Mouse (Mus musculus) ES-E14 (cell line): Measurements from ENCODE around the gene Usp44. TPM values are rescaled to one million over a fixed set of nuclear protein-coding genes. Genes with fewer than 3 reads are reported as not detected.

Source experiments
- DNase-seq: peaks from one replicate; pipeline ENCODE4 v3.0.0-alpha.2; 2013; ENCODE audit warnings: low read depth, low spot score
- H3K27ac ChIP-seq: 2 replicates; pipeline ENCODE4 v1.5.1; 2012; ENCODE audit warnings: low read depth, mild to moderate bottlenecking, low read length, moderate library complexity, mixed read lengths; ENCODE audit not compliant: poor library complexity, insufficient read depth, severe bottlenecking
- H3K36me3 ChIP-seq: 2 replicates; pipeline ENCODE4 v1.6.1; 2012; ENCODE audit warnings: mild to moderate bottlenecking, low read length, moderate library complexity, mixed read lengths; ENCODE audit not compliant: control insufficient read depth, poor library complexity, insufficient read depth, severe bottlenecking
- H3K4me1 ChIP-seq, 2 experiments: fragments of 150-350 bp in 1 of 2; sonication (generic) in 1 of 2; 2 replicates each; pipeline ENCODE4 v1.6.1; 2012; ENCODE audit warnings: low read length in 2 of 2, mild to moderate bottlenecking in 1 of 2, mixed read lengths in 1 of 2; ENCODE audit not compliant: control insufficient read depth in 2 of 2, insufficient read depth in 2 of 2, poor library complexity in 1 of 2
- H3K4me3 ChIP-seq, 2 experiments: fragments of 150-350 bp in 1 of 2; sonication (generic) in 1 of 2; 2 replicates each; pipeline ENCODE4 v1.5.1; 2012; ENCODE audit warnings: low read length in 2 of 2, low read depth in 1 of 2, mild to moderate bottlenecking in 1 of 2, mixed read lengths in 1 of 2; ENCODE audit not compliant: insufficient read depth in 1 of 2, poor library complexity in 1 of 2, severe bottlenecking in 1 of 2
- H3K9ac ChIP-seq: 2 replicates; pipeline ENCODE4 v1.6.1; 2012; ENCODE audit warnings: low read depth, mild to moderate bottlenecking, low read length, mixed read lengths; ENCODE audit not compliant: poor library complexity, insufficient read depth, severe bottlenecking
- H3K9me3 ChIP-seq: fragments of 150-350 bp; sonication (generic); 2 replicates; pipeline ENCODE4 v1.6.1; 2012; ENCODE audit warnings: low read depth, mild to moderate bottlenecking, low read length; ENCODE audit not compliant: control insufficient read depth, insufficient read depth
- CHD2 ChIP-seq: IDR thresholded peaks from 2 replicates; pipeline ENCODE4 v1.6.1; 2014; ENCODE audit warnings: mild to moderate bottlenecking, low read depth, low read length, inconsistent platforms
- HCFC1 ChIP-seq: IDR thresholded peaks from 2 replicates; pipeline ENCODE4 v1.6.1; 2012; ENCODE audit warnings: low read length, inconsistent platforms, borderline replicate concordance; ENCODE audit not compliant: insufficient read depth
- MAFK ChIP-seq: IDR thresholded peaks from 2 replicates; pipeline ENCODE4 v1.6.1; 2014; ENCODE audit warnings: mild to moderate bottlenecking, low read depth, low read length, inconsistent platforms; ENCODE audit not compliant: insufficient read depth
- ZC3H11A ChIP-seq: IDR thresholded peaks from 2 replicates; pipeline ENCODE4 v1.6.1; 2012; ENCODE audit warnings: low read depth, mild to moderate bottlenecking, inconsistent platforms, low read length, borderline replicate concordance
- ZNF384 ChIP-seq: IDR thresholded peaks from 2 replicates; pipeline ENCODE4 v1.6.1; 2012; ENCODE audit warnings: low read depth, low read length, inconsistent platforms
- in situ Hi-C, 2 experiments: fragments of 600-800 bp; cut with MboI; formaldehyde crosslinking; loops; one replicate each; pipeline ENCODE4 v1.15.1; 2025; ENCODE audit warnings: low sequenced_read_pairs in 2 of 2, inconsistent platforms in 1 of 2; ENCODE audit not compliant: unreplicated experiment in 2 of 2
- total RNA-seq: library from RNA; depleted of rRNA; stranded (reverse); fragments of 300-350 nt; gene quantifications from 2 replicates; pipeline ENCODE4 v1.2.3, GENCODE M21; 2012; rRNA removed

Usp44 gene
- total RNA-seq = 19.7 and 30.5 TPM in 2 replicates

DNA sequence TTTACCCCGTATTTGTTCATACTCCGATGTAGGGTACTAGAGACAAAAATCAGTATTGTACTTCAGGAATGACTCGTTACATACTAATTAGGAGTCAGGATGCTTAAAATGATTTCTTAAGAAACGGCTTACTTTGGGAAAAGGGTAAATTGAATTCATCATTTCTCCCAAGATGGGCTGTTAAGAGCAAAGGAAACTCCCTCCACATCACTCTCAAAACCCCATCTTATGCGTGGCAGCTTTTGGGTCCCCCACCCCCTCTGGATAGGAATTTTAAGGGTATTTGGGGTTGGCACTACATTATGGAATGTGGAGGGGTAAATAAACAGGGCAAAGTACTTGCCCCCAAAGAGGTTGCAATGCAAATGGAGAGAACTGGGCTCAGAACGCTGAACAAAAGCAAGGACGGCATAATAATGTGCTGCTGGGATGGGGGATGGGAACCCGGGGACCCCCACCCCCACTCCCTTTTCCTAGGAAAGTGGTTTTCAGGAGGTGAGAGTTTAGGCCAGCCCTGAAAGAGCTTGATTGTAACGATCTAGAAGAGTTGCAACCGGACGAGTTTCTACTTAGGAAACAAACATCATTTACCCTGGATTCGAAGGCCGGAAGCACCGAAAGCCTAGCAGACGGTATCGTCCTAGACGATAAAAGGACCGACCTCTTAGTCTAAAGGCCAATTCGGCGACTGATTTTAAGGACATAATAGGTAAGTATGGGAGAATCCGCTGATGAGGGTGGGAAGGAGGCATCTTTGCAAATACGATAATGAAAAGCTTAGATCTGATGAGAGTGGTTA lies at the start of gene Usp44:
Usp44 (plus strand) TSS at position 625 of the 799 bp plus-strand sequence.
- H3K4me1 ChIP-seq = peaks cover 2 to 5% of the 10 kb centered on the region in 2 experiments; a peak in 3 of 4 replicates
- H3K27ac ChIP-seq = no peak within 1 kb of the TSS
- no peaks in the 10 kb centered on the region for H3K36me3 ChIP-seq
- TF ChIP-seq ZNF384 (no peak), ZC3H11A (no peak), CHD2 (no peak), MAFK (no peak), HCFC1 (no peak)
- 0 out of 2 replicates have a peak within 1 kb of the TSS, but pooled peaks have one; percentile 19 for H3K9ac ChIP-seq
- H3K9me3 ChIP-seq = no peaks in the 10 kb centered on the region
- in situ Hi-C loops = no loop called here
- no peak for DNase-seq
- H3K4me3 ChIP-seq = peak within 1 kb of the TSS; percentile 29 to 46; a peak in 3 of 4 replicates

DNA sequence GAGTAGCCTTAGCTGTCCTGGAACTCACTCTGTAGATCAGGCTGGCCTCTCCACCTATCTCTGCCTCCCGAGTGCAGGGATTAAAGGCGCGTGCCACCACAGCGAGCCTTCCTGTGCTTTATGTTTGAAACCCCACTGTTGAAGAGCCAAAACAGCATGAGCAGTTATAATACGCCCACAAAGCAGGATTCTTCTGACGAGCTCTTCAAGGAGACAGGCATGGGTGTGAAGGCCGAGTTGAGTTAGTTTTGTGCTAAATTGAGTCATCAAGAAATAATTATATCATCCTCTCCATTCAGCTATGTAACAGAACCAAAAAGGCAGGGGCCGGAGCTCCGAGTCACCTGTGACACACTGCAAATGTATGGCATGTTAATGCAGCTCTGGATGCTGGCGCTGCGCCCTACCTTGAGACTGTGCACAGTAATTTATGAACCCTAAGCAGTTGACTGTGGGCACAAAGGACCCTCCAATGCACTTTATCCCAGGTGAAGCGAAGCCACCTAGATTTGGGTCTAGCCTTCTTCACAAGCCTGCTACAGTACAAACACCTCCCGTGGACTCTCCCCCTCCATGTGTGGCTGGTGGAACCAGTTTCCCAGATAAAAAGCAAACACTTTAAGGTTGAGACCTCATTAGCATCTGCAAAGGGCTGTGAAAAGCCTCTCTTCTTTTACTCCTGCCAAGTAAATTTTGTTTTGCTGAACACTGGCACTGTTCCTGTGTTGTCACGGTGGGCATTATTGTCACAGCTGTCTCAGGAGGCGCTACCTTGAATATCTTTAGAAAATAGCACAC lies 47.9 kb upstream of the Usp44 start:
- no peak for DNase-seq
- H3K27ac ChIP-seq = no peak overlapping the region
- no peak overlapping the region for H3K4me3 ChIP-seq
- no peaks in the 10 kb centered on the region for H3K36me3 ChIP-seq
- H3K4me1 ChIP-seq = no peaks in the 10 kb centered on the region
- no peak for TF ChIP-seq ZC3H11A
- TF ChIP-seq HCFC1 = no peak
- TF ChIP-seq MAFK = no peak
- in situ Hi-C loops = no loop called here
- no peaks in the 10 kb centered on the region for H3K9me3 ChIP-seq
- no peak overlapping the region for H3K9ac ChIP-seq

DNA sequence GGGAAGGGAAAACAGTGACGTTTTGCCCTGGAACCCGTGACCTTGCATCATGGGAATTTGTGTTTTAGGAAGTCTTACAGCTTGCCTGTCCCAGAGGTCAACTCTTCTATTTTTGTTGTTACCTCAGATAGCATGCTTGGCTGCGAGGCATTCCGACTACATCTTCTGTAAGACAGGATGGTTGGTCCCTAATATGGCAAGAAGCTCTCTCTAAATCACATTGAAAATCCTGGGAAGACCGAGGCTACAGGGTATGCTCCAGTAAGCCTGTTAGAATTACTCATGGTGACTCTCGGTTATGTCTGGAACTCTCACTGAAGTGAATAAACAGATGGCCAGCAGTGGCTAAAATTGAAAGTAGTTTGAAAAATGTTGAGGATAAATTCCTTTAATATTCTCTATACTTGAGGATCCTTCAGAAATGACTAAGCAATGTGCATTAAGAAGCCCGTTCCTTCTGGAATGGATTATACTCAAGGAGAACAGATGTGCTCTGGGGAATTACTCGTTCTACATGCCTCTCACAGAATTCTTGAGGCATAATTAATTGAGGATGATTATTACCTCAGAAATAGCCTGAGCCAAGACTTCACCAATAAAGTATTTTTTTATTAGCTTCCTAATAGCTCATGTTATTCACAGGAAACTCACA lies 31.5 kb upstream of the Usp44 start:
- no peak overlapping the region for H3K9ac ChIP-seq
- TF ChIP-seq CHD2 = no peak
- TF ChIP-seq HCFC1 = no peak
- no peak for TF ChIP-seq ZNF384
- TF ChIP-seq ZC3H11A = no peak
- no peak for TF ChIP-seq MAFK
- no peaks in the 10 kb centered on the region; a peak in 1 of 4 replicates for H3K4me1 ChIP-seq
- no peak overlapping the region for H3K27ac ChIP-seq
- H3K36me3 ChIP-seq = no peaks in the 10 kb centered on the region
- in situ Hi-C loops = loop anchor here in 1 of 2 experiments (25.0 kb wide), 2 partner anchors 363 to 738 kb away; no protein-coding TSS in a partner anchor
- no peak for DNase-seq
- H3K9me3 ChIP-seq = no peaks in the 10 kb centered on the region
- no peak overlapping the region for H3K4me3 ChIP-seq

DNA sequence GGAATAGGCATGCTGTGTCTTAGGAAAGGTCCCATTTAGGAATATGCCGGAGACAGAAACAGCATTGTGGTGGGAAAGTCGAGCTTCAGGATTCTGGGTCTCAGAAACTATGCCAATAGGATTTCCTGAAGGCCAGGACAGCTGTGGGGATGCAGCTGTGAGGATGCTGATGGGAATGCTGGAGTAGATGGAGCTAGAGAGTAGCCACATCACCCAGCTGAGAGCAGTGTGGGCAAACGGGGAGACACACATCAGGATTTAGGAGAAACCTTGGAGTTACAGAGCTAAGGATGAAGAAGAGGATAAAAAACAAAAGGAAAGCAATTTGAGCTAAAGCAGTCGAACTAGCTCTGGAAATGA lies 31.0 kb upstream of the Usp44 start:
- no peak for DNase-seq
- no peaks in the 10 kb centered on the region; a peak in 1 of 4 replicates for H3K4me1 ChIP-seq
- H3K9me3 ChIP-seq = no peaks in the 10 kb centered on the region
- H3K9ac ChIP-seq = no peak overlapping the region
- H3K27ac ChIP-seq = no peak overlapping the region
- TF ChIP-seq ZC3H11A (no peak), MAFK (no peak), HCFC1 (no peak), CHD2 (no peak), ZNF384 (no peak)
- H3K4me3 ChIP-seq = no peak overlapping the region
- no peaks in the 10 kb centered on the region for H3K36me3 ChIP-seq
- in situ Hi-C loops = loop anchor here in 1 of 2 experiments (25.0 kb wide), 2 partner anchors 363 to 738 kb away; no protein-coding TSS in a partner anchor
